Mouse (Mus musculus) left cerebral cortex, adult 8-10 months (tissue): ENCODE data around the gene Trim56. TPM values are rescaled to one million over a fixed set of nuclear protein-coding genes. Genes with fewer than 3 reads are reported as not detected.

Source experiments
- DNase-seq, 2 experiments: peaks; one replicate each; pipeline ENCODE4 v3.0.0; 2022; ENCODE audit warnings: low spot score in 2 of 2
- total RNA-seq, 4 experiments: library from RNA; stranded (reverse); gene quantifications; 2 replicates each; pipeline ENCODE4 v1.2.4; 2022

The Trim56 gene
- total RNA-seq, 4 experiments from 2014 or later, result 5.4 to 8.9 (median 7.4) TPM

GRCm38 (mm10) chr5:137109941-137110593 lies 5.9 kb downstream of the Trim56 start:
- no peak for DNase-seq

DNA sequence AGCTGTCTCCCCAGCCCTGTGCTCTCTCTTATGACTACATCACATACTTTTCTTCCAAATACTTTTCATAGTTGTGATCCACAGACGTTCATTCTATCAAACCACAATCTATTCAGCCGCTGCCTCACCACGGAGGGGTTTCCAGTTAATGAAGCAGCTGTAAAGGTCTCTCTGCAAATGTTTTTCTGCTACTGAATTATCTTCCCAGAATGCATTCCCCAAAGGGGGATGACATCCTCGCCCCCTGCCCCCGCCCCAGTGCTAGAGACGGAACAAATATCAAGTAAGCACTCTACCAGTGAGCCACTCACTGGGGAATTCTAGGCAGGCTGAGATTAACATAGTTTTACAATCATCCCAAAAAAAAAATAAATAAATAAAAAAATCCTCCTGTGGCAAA lies 7.9 kb downstream of the Trim56 start:
- no peak for DNase-seq

DNA sequence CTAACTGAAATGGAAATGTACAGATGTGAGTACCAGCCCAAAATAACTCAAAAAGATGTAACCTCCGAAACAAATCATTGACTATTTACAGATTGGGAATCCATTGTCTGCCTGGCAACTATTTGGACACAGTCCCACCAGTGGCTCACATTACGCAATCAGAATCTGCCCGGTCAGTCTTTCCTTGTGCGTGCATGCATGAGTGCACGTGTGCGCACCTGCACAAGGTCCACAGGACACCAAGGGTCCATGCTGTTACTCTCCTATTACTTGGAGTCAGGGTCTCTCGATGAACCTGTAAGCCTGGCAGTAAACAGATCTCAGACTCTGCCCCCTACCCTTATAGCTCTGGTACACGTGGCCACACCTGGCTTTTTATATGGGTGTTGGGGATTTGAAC lies 8.3 kb downstream of the Trim56 start:
- DNase-seq, result no peak

GRCm38 (mm10) chr5:137107024-137107423 lies 9.0 kb downstream of the Trim56 start:
- DNase-seq, result peak; percentile 64 to 80

DNA sequence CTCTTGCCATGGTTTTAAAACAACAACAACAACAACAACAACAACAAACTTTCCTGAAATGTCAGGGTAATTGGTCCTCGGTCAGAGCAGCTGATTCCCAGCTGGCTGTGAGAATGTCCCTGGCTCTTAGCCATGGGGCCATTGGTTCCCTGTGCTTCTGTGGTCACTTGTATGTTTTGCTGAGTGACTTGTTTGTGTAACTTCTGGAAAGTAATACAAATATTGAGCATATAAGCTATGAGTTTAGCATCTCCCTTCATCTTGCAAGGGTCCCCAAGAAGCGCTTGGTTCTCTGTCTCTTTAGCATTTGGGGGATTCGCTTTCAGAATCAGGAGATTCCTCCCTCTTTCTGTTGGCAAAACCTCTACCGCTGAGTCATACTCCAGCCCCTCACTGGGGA lies 9.6 kb downstream of the Trim56 start:
- no peak for DNase-seq

DNA sequence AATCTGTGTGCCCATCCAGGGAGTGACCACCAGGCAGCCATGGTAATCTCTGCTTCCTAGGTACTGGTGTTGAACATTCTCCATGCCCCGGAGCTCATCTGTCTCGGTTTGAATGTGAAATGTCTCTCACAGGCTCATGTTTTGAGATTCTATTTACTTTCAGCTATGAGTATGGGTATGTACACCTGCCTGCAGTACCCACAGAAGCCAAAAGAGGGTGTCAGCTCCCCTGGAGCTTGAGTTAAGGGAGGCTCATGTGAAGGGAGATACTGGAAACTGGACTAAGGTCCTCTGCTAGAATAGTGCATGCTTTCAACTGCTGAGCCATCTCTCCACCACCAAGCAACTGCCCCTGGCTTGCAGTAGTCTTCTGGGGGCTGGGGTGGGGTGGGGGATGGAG lies 12.0 kb downstream of the Trim56 start:
- no peak for DNase-seq

DNA sequence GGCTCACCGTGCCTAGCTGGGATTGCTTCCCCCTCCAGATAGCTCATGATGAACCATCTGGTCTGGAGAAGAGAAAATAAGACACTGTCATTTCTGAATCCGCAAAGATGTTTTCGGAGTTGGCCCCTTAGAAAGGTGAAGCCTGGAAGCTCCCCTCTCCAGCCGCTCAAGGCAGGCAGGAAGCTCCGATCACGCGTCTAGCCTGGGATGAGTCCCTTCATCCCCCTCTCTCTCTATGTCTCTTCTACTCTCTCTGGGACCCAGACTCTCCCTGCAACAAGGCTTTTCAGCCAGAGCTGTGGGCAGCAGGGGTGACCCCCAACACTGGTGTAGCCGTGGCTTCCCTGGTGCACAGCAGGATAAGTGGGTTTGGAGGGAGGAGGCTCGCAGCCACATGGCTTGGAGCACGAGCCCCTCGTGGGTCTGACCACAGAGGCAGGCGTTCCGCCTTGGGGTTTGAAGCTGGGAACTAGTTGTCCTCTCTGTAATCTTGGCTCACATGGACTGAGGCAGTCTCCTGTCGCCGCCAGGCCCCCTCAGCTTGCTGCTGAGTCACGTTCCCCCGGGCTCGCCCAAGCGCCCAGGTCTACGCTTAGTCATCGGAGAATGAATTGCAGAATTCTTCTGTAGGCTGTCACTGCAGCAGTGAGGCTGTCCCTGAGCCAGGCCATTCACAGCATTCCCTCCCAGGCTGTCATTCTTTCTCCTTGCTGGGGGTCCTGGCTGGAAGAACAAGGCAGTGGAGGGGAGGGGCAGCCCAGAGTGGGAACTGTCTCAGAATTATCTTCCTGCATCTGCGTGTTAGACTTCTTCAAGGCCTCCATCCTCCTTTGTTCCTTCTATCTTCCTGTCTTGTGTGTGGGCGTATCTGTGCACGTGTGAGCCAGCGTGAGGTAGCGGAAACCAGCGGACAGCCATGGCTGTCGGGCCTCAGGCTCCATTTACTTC lies 13.2 kb downstream of the Trim56 start:
- DNase-seq, result peak; percentile 60 to 87

DNA sequence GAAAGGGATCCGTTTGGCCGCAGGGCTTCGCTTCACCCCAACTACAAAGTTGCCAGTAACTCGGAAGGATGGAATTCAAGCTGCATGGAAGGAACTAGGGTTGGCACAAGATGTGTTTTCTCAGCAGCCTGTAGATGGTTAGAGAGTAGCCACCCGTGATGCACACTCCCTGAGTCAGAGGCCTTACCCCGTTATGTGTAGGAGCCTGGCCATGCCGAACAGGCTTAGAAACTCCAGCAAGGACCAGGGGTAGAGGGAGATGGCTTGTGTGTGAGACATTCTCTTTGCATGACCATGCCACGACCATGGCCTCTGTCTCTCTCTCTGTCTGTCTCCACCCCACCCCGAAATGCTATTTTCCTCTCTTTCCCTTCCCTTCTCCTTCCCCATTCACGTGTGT lies 13.9 kb downstream of the Trim56 start:
- DNase-seq, result no peak

GRCm38 (mm10) chr5:137100660-137101059 lies 15.3 kb downstream of the Trim56 start:
- no peak for DNase-seq

- no peak for DNase-seq
Observed at GRCm38 (mm10) chr5:137098418-137098817, 17.6 kb downstream of the Trim56 start.

DNA sequence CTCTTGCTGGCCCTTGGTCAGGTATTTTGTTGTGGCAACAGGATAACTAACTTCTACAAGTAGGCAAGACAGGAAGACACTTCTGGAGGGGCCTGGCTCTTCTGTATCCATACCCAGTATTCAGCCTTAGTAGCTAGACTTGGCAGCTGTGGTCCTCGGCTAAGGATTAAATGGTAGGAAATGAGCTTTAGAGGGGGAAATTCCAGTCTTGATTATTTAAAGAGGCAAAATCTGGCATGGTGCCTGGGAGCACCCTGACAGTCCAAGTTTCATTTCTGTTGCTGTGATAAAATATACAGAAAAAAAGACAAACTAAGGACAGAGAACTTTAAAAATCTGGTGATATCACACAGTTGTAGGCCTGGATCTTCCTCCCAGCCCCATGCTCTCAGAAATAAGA lies 20.0 kb downstream of the Trim56 start:
- peak in 1 of 2 experiments; percentile 48 for DNase-seq

- DNase-seq, result no peak
Observed at GRCm38 (mm10) chr5:137095135-137095534, 20.9 kb downstream of the Trim56 start.

DNA sequence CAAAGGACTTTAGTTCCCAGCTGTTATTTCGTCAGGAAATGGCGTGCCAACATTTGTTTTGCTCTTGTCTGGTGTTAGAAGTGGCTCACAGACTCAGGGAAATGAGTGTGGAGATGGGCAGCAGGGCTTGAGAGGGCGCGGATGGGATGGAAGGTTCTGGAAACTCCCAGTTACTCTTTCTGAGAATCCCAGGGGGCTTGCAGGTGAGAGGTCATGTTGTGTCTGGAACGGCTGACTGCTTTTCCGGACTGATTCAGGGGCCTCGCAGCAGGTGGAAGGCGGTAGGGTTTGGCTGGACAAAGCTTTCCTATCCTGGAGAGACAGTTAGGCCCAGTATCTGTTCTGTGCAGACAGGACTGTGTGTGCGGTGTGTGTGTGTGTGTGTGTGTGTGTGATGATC lies 22.3 kb downstream of the Trim56 start:
- no peak for DNase-seq

- no peak for DNase-seq
Observed at GRCm38 (mm10) chr5:137091560-137091959, 24.4 kb downstream of the Trim56 start.

DNA sequence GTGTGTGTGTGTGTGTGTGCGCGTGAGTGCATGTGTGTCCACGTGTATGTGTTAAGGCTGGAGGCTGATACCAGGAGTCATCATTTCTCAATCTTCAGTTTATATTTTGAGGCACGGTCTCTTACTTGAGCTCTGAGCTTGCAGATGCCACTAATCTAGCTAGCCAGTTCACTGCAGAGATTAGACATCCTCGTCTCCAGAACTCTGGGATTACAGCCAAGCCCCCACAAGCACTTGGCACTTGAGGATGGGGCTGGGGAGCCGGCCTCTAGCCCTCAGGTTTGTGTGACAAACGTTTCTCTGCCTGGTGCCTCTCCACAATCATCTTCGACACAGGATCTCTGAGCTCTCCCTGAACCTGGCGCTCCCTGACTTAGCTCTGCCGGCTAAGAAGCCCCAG lies 25.1 kb downstream of the Trim56 start:
- DNase-seq, result no peak

DNA sequence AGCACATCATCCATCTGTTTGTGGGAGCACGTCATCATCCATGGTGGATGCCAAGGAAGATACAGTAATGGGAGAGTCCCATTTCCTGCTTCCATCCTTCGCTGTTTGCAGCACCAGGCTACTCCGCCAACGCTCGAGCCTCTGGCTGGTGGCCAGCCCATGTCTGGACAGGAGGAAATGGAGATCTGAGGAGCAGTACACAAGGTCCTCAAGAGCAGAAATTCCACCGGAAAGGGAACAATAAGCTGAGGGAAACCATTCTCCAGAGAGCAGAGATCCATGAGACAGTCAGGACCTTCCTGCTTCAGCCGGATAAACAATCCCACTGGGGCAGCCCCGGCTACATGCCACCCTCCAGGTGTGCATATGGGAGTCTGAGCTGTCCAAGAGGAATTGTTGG lies 28.6 kb downstream of the Trim56 start:
- DNase-seq, result no peak

- no peak for DNase-seq
Observed at GRCm38 (mm10) chr5:137085731-137086130, 30.3 kb downstream of the Trim56 start.

DNA sequence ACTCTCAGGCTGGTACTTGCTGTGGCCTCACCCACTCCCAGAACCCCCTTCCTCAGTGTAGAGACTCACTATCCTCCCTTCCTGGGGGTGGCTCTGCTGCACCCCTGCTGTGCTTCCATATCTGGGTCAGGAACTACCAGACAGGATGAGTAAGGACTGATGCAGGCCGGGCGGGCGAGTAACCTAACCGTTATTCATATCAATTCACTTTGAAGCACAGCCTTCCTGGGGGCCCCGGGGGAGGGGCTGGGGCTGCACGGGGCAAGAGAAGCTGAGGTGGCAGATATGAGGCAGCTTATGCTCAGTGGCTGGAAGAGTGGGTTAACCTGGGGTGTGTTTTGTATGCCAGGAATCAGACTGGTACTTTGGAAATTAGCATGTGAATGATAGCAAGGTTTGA lies 31.0 kb downstream of the Trim56 start:
- DNase-seq, result no peak

- no peak for DNase-seq
Observed at GRCm38 (mm10) chr5:137083051-137083450, 33.0 kb downstream of the Trim56 start.

GRCm38 (mm10) chr5:137079849-137080248 lies 36.2 kb downstream of the Trim56 start:
- no peak for DNase-seq

- no peak for DNase-seq
Observed at GRCm38 (mm10) chr5:137078616-137079015, 37.4 kb downstream of the Trim56 start.

GRCm38 (mm10) chr5:137078041-137078440 lies 38.0 kb downstream of the Trim56 start:
- no peak for DNase-seq

DNA sequence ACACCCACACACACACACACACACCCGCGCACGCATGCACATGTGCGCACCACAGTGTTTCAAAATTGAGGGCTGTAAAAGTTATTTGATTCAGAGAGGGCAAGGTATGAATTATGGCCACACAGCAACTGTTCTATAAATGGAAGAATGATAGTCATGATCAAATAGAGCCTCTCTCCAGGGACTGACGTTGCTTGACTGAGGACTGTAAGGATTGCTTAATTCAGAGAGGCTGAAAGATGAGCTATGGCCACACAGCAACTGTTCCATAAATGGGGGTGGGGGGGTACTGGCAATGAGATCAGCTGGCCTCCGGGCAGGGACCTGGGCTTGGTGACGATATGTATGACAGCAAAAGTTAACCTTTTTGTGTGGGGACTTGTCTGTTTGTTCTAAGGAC lies 38.8 kb downstream of the Trim56 start:
- no peak for DNase-seq
